Mouse (Mus musculus) liver, adult 2 months (tissue): ENCODE measurements around the gene Pax3. TPM values are rescaled to one million over a fixed set of nuclear protein-coding genes. Genes with fewer than 3 reads are reported as not detected.

Experiments
- DNase-seq: peaks from one replicate; pipeline ENCODE4 v3.0.0-alpha.2; 2011; ENCODE audit warnings: low read depth, low spot score; ENCODE audit errors: extremely low read depth
- H3K27ac ChIP-seq: fragments of 200-500 bp; replicated peaks from 2 replicates; pipeline ENCODE4 v1.5.1; 2012; ENCODE audit warnings: low read depth, mild to moderate bottlenecking, control low read depth, inconsistent platforms, low read length; ENCODE audit not compliant: insufficient read depth
- H3K27me3 ChIP-seq: fragments of 200-500 bp; 2 replicates; pipeline ENCODE4 v1.6.1; 2012; ENCODE audit warnings: mild to moderate bottlenecking, moderate library complexity, low read length, inconsistent platforms; ENCODE audit not compliant: control insufficient read depth, insufficient read depth
- H3K36me3 ChIP-seq: fragments of 200-500 bp; 2 replicates; pipeline ENCODE4 v1.6.1; 2012; ENCODE audit warnings: low read length, inconsistent platforms; ENCODE audit not compliant: control insufficient read depth, insufficient read depth
- H3K4me1 ChIP-seq: fragments of 200-500 bp; 2 replicates; pipeline ENCODE4 v1.6.1; 2011; ENCODE audit warnings: low read length; ENCODE audit not compliant: control insufficient read depth, insufficient read depth
- H3K4me3 ChIP-seq: fragments of 200-500 bp; 2 replicates; pipeline ENCODE4 v1.5.1; 2011; ENCODE audit warnings: low read depth, mild to moderate bottlenecking, control low read depth, low read length, moderate library complexity; ENCODE audit not compliant: insufficient read depth
- H3K79me2 ChIP-seq: fragments of 200-500 bp; 2 replicates; pipeline ENCODE4 v1.6.1; 2012; ENCODE audit warnings: inconsistent platforms, mild to moderate bottlenecking, low read length, moderate library complexity; ENCODE audit not compliant: control insufficient read depth, insufficient read depth
- H3K9ac ChIP-seq: fragments of 200-500 bp; 2 replicates; pipeline ENCODE4 v1.6.1; 2012; ENCODE audit warnings: low read depth, mild to moderate bottlenecking, control low read depth, inconsistent platforms, low read length
- CTCF ChIP-seq: fragments of 200-500 bp; IDR thresholded peaks from 2 replicates; pipeline ENCODE4 v1.5.1; 2011; ENCODE audit warnings: low read depth, low read length, control low read depth
- POLR2A ChIP-seq: fragments of 200-500 bp; IDR thresholded peaks from 2 replicates; pipeline ENCODE4 v1.6.1; 2011; ENCODE audit warnings: low read length, control low read depth; ENCODE audit not compliant: insufficient read depth; ENCODE audit errors: extremely low read depth
- WGBS: fragments of 180-500 bp; shearing (Covaris S2); methylation state at CpG from one replicate; pipeline ENCODE4 v1.1.7; 2018; 5-methylcytosine and 5-hydroxymethylcytosine counted together
- polyA plus RNA-seq: library from polyadenylated mRNA; depleted of rRNA; stranded (reverse); fragments of >200 nt; gene quantifications from 2 replicates; pipeline ENCODE4 v1.2.3, GENCODE M21; 2012
- total RNA-seq: library from RNA; depleted of rRNA; stranded (reverse); fragments of >200 nt; gene quantifications from 2 replicates; pipeline ENCODE4 v1.2.3, GENCODE M21; 2014

Gene Pax3
- total and polyA plus RNA-seq, 2 experiments = not detected

- TF ChIP-seq POLR2A = no peak
- no peak for TF ChIP-seq CTCF
- DNase-seq = no peak
- H3K27ac ChIP-seq = no peak overlapping the region
- no peak overlapping the region for H3K9ac ChIP-seq
- no peaks in the 10 kb centered on the region for H3K27me3 ChIP-seq
- no peaks in the 10 kb centered on the region for H3K36me3 ChIP-seq
- 21% methylated on average over 10 of the region's 10 CpGs for WGBS
- H3K79me2 ChIP-seq = no peaks in the 10 kb centered on the region
- no peak overlapping the region for H3K4me3 ChIP-seq
- H3K4me1 ChIP-seq = no peaks in the 10 kb centered on the region
Observed at GRCm38 (mm10) chr1:78119899-78120560, 76.9 kb downstream of the Pax3 start.

DNA sequence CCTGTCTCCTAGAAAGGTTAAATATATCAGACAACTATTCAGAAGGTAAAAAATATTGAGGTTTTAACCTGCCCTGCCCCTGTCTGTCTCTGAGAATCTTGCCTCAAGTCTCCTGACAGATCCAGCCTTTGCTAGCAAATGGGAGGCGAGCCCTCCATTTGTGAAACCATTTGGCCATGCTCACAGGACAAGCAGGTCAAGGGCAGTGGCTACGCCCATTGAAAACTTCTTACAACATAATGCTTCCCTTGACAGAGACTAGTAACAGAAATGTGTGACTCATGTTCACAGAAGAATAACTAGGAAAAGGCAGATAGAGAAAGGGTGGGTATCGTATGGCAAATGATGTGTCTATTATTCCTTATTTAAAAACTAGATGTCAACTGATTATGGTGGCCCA is 80.9 kb downstream of the Pax3 start:
- WGBS = 82% methylated on average over 3 of the region's 3 CpGs
- Histone ChIP-seq H3K36me3 (no peaks in the 10 kb centered on the region), H3K4me1 (no peaks in the 10 kb centered on the region), H3K4me3 (no peak overlapping the region), H3K79me2 (no peaks in the 10 kb centered on the region), H3K27ac (no peak overlapping the region), H3K27me3 (no peaks in the 10 kb centered on the region), H3K9ac (no peak overlapping the region)
- no peak for TF ChIP-seq CTCF
- no peak for TF ChIP-seq POLR2A
- DNase-seq = no peak

DNA sequence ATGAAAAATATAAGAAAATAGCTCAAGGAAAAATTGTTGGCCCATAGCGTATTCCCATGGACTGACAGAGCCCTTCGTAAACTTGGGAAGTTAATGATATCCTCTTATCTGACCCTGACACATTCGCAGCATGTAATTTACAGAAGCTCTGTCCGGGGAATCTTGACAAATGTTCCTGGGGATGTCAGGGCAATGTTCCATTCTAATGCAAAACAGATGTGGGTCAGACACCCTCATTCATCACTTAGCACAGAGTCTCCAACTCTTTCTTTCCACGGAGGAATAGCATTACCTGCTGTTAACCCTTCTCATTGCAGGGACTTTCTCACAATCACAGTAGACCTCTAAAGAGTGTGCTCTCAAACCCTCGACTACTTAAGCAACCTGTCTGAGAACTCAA is 86.6 kb downstream of the Pax3 start:
- H3K4me3 ChIP-seq = no peak overlapping the region
- DNase-seq = no peak
- H3K27ac ChIP-seq = no peak overlapping the region
- no peaks in the 10 kb centered on the region for H3K4me1 ChIP-seq
- no peak for TF ChIP-seq POLR2A
- no peak for TF ChIP-seq CTCF
- no peak overlapping the region for H3K9ac ChIP-seq
- 59% methylated on average over 6 of the region's 6 CpGs for WGBS
- H3K27me3 ChIP-seq = no peaks in the 10 kb centered on the region
- H3K79me2 ChIP-seq = no peaks in the 10 kb centered on the region
- H3K36me3 ChIP-seq = no peaks in the 10 kb centered on the region

DNA sequence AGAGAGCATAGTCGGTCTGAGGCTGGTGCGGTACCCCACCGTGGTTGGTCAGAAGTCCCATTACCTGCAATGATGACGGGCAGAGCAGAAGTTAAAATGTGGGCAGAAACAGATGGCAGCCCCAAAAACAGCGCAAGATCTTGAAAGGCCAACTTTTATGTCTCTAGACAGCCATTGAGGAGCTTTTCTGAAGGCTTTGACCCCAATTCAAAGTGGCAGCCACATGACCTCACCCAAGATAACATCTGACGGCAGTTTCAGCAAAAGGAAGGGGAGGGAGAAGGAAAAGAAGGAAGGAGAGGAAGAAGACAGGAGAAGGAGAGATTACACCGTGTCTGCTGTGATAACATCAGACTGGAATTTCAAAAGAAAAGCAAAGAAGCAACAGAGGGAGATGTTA is 93.4 kb downstream of the Pax3 start:
- H3K4me3 ChIP-seq = no peak overlapping the region
- no peak overlapping the region for H3K9ac ChIP-seq
- no peak overlapping the region for H3K27ac ChIP-seq
- H3K79me2 ChIP-seq = no peaks in the 10 kb centered on the region
- peaks cover 3% of the 10 kb centered on the region; the same call in 1 of the 2 replicates for H3K4me1 ChIP-seq
- H3K27me3 ChIP-seq = no peaks in the 10 kb centered on the region
- DNase-seq = no peak
- no peak for TF ChIP-seq POLR2A
- no peak for TF ChIP-seq CTCF
- H3K36me3 ChIP-seq = no peaks in the 10 kb centered on the region
- 78% methylated on average over 7 of the region's 7 CpGs for WGBS

- no peaks in the 10 kb centered on the region for H3K27me3 ChIP-seq
- DNase-seq = peak; percentile 86
- no peaks in the 10 kb centered on the region for H3K36me3 ChIP-seq
- H3K9ac ChIP-seq = no peak overlapping the region
- TF ChIP-seq CTCF (no peak), POLR2A (no peak)
- no peaks in the 10 kb centered on the region for H3K4me1 ChIP-seq
- no peak overlapping the region for H3K27ac ChIP-seq
- H3K79me2 ChIP-seq = no peaks in the 10 kb centered on the region
- 38% methylated on average over 4 of the region's 4 CpGs for WGBS
- H3K4me3 ChIP-seq = no peak overlapping the region
Observed at GRCm38 (mm10) chr1:78093619-78094018, 103.3 kb downstream of the Pax3 start.

DNA sequence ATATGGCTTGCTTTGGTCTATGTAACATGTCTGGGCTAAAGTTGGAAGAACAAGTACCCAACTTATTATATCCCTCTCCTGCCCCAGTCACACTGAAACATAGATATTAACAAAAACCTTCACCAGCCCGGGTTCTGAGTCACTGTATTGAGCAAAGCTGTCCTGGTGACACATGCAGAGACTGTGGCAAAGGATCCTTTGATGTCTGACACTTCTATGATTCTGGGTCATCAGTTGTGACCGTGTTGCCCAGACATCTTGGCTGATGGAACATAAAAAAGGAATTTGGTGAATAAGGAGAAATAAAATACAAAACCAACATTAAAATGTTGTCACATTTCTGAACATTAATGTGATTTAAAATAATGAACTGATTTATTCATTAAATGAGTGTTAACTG is 108.3 kb downstream of the Pax3 start:
- Histone ChIP-seq H3K79me2 (no peaks in the 10 kb centered on the region), H3K27ac (no peak overlapping the region), H3K36me3 (no peaks in the 10 kb centered on the region), H3K4me3 (no peak overlapping the region), H3K9ac (no peak overlapping the region), H3K4me1 (no peaks in the 10 kb centered on the region), H3K27me3 (no peaks in the 10 kb centered on the region)
- no peak for TF ChIP-seq POLR2A
- TF ChIP-seq CTCF = no peak
- WGBS = 65% methylated on average over 2 of the region's 2 CpGs
- no peak for DNase-seq
